Mouse (Mus musculus) layer of hippocampus, adult 9-10 months (tissue): ENCODE measurements at regions not wholly inside any gene's neighbourhood (a gene's known extent, or its start where the extent isn't known, plus 50 kb on each side); places are given as distances from the start of the nearest gene placed in this dataset.
"Not testable (repeated sequence)": the region's sequence is repeated elsewhere in the genome, so short reads cannot be mapped to it uniquely, and the experiment has no call there.

Experiments
- DNase-seq: peaks from one replicate; pipeline ENCODE4 v3.0.0; 2022; ENCODE audit warnings: low spot score

GRCm38 (mm10) chr13:70199087-70199486, 396.9 kb downstream of the Med10 start:
- DNase-seq, result no peak

DNA sequence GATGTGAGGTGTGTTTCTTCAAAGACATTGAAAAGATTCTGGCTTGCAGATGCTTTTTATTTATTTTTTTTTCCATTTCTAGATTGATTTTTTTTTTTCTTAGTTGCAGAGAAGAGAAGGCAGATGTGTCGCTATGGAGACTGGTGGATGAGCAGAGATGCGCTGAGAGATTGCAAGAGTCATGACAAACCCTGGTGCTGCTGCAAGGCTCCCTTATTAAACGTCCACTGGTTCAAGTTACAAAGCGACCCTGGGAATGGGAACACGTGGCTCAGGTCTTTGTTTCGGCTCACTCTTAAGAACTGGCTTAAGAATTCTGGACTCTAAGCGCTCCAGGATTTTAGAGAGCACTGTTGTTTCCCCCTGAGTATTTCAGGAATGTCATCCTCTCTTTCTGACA, 403.1 kb downstream of the Med10 start:
- no peak for DNase-seq

DNA sequence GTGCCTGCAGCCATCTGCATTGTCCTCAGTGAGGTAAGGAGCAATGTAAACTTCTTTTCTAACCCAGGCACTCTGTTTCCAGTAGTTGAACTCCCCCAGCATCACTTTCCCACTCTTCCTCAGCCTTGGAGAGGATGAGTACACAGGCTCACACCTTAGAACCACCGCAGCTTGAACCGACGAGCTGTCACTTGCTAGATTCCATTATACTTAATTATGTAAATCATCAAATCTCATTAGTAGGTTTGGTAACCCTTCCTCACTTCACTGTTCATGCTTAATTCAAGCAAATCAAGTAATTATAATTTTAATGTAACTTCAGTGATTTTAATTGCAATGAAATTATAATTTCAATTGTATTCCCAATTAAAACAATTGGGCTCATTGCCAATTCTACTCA, 408.0 kb downstream of the Med10 start:
- no peak for DNase-seq

DNA sequence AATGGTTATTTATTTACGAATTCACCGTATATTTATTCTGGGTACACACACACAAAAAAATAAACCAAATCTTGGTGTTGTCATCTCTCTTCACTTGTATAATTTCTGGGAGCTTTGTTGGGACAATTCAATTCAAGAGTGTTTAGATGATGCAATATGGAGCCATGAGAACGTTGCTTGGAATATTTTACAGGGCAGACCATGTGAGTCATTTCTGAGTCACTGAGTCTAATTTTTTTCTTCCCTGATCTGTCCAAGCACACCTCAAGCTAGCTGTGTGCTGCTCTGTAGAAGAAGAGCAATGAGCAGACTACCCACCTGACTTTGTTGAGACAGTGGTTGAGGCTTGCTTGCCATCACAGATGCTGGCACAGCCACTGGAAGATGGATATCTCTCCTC, 410.8 kb downstream of the Med10 start:
- no peak for DNase-seq

DNA sequence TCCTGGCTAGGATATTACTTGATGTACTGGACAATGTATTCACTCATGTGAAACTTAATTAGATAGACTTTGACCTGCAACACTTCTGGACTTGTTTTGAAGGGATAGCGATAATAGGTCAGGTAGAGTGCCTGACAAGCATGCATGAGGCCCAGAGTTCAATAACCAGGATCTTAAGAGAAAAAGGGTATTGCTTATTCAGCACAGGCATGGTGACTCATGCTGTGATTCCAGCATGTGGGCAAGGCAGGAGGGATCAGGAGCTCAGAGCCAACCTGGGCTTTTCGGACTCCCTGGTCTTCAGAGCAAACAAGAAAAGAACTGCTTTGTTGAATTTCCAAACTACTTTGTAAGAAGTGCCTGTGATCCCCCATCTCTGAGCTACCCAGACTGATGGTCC, 411.4 kb downstream of the Med10 start:
- no peak for DNase-seq

- no peak for DNase-seq
Measured at GRCm38 (mm10) chr13:70214022-70214654, 411.9 kb downstream of the Med10 start.

- no peak for DNase-seq
Measured at GRCm38 (mm10) chr13:70216134-70216533, 413.9 kb downstream of the Med10 start.

DNA sequence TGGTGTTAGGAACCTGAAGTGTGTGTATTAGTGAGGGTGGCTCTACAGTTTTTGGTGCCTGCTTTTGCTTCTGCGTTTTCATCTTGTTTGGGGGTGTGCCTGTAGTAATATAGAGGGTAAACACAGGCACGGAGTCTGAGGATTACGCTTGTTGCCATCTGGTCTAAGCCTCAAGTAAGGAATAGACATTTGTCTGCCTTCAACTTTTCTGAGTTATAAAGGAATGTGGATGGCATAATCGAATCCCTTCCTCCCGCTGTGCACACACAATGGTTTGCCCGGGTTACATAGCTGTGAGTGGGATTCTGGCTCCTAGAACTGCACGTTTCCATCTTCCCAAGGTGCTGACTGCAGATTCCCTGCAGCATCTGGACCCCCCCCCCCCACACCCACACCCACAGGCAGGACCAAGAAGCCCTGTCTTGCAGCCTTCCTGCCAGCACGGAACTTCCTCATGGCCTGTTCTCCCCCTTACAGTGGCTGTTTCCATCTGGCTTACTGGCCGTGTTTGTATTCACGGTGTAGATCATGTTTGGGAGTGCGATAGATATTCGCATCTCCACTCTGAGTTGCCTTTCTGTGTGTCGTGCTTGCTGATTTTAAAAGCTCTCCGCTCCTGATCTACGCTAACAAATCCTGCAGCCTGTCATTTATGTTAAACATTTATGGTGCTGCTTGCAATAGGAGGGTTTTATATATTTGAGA, 415.4 kb downstream of the Med10 start:
- DNase-seq, result no peak

GRCm38 (mm10) chr13:70223485-70223884, 413.9 kb downstream of the Ice1 start:
- no peak for DNase-seq

DNA sequence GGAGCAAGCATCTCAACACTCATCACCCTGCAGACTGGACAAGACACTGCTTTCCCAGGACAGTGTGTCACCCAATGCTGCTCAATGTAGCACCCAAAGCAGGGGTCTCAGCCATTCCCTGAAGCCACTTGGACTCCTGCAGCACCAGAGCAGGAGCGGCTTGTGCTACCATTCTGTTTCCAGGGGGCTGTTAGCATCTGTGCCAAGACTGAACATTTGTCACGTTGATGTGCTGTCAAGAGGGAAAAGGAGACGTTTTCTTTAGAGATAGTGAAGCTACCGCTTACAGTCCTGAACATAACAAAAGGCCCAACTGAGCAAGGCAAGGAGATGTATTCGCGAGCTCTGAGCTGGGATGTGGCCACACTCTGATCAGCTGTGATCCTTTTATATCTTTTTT, 410.3 kb downstream of the Ice1 start:
- DNase-seq, result no peak

GRCm38 (mm10) chr13:70233896-70234799, 403.3 kb downstream of the Ice1 start:
- DNase-seq, result peak; percentile 80

- no peak for DNase-seq
Measured at GRCm38 (mm10) chr13:70243598-70244157, 393.8 kb downstream of the Ice1 start.

DNA sequence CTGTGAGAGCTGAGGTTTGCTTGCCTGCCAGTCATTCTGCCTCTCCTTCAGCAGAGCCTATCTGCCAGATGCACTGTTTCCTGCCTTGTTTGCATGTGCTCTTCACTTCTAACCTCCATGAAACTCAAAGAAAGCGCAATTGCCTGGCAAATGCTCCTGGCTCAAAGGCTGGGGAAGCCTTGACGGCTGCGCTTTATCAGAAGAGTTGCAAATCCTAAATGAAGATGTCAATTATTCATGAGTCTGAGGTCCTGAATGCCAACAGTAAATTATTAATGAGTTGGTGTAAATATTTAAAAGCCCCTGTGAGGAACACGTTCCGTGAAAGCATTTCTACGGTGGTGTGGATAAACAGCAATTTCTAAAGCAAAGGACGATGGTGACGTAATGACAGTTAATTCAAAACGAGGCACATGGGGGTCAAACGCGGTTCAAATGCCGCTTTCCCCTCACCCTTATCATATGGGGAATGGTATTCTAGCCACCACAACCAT, 377.4 kb downstream of the Ice1 start:
- no peak for DNase-seq

- DNase-seq, result no peak
Measured at GRCm38 (mm10) chr13:70263654-70264053, 373.8 kb downstream of the Ice1 start.

GRCm38 (mm10) chr13:70276884-70277378, 360.5 kb downstream of the Ice1 start:
- DNase-seq, result not testable (repeated sequence)

- DNase-seq, result peak; percentile 76
Measured at GRCm38 (mm10) chr13:70277667-70278591, 359.5 kb downstream of the Ice1 start.

DNA sequence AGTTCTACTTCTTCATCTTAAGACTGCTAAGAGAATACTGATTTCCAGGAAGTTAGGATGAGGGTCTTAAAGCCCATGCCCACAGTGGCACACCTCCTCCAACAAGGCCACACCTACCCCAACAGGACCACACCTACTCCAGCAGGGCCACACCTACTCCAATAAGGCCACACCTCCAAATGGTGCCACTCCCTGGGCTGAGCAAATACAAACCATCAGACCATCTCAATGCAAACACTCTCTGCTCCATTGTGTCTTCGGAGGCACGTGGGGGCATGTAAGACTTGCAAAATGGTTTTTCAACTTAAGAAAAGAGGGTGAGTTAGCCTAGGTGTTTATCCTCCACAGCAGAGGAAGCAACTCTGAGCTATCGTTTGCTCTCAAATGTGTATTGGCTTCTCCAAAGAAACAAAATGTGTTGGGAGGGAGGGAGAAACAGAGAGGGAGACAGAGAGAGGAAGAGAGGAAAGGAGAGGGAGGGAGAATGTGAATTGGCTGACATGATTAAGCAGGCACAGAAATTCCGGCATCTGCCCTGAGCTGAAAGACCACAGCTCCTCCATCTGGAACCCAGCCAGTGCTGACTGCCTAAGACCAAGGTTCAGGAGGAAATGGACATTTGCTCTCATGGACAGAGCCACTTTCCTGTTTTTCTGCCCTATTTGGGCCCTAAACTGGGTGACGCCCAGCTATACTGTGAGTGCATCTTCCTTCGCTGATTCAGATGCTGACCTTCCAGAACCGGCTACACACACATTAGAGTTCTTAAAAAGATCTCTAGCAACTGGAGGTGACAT, 356.2 kb downstream of the Ice1 start:
- DNase-seq, result no peak

- DNase-seq, result no peak
Measured at GRCm38 (mm10) chr13:70282731-70283130, 354.7 kb downstream of the Ice1 start.

- no peak for DNase-seq
Measured at GRCm38 (mm10) chr13:70283231-70283630, 354.2 kb downstream of the Ice1 start.

GRCm38 (mm10) chr13:70292713-70293112, 344.7 kb downstream of the Ice1 start:
- no peak for DNase-seq
